15 mouse cellular contexts compared by ENCODE assay signal in the genomic region with DNA sequence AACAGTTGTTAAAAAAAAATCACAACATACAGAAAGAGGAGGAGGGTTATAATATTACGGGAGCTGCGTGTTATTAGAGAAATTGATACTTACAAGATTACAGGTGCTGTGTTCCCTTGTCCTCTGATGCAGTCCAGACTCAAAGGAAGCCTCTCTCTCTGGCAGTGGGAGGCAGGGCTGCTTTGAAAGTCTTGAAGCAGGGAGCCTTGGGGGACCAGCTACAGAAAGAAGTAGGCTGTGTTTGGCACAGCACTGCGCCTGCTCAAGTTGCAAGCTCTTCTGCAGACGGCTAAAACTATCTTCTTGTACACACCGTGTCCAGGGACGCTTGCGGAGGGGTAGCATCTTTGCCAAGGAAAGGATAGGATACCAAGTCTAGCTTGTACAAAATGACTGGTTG. TPM values are rescaled to one million over a fixed set of nuclear protein-coding genes. Genes with fewer than 3 reads are reported as not detected.
DNase-seq lines count a peak whose midpoint lies in the region; ATAC-seq and TF ChIP-seq lines count a peak whose summit lies in the region.
"Had no signal": no experiment of that assay in that cellular context is flagged by ENCODE, and none has a peak within 500 bp of the region (broad histone marks: within the 10 kb centered on the region; RNA-seq: fewer than 3 reads in every experiment).

No protein-coding gene starts in this region.

- no peak for TF ChIP-seq CTCF in forebrain, postnatal 0 days (IDR thresholded peaks at IDR 0.05; ENCODE audit: low read depth)

- DNase-seq in forebrain, postnatal 0 days, result peak; percentile 34
- no peak for DNase-seq in limb, embryonic 10.5 days (ENCODE audit: low spot score)
- peak; percentile 48 to 67 for DNase-seq in frontal cortex, postnatal 36 days (ENCODE audit: low spot score in 2 of 2)
- peak; percentile 46 for DNase-seq in testis, postnatal 10 days (ENCODE audit: low spot score)
- no peak for DNase-seq in adrenal gland, postnatal 25 days
- no peak for DNase-seq in thymus, postnatal 0 days (ENCODE audit: low spot score)
- DNase-seq: adrenal gland, adult 2 months; lung, postnatal 10 days had no signal

- H3K9ac ChIP-seq in forebrain, postnatal 0 days, result no peak overlapping the region
- no peak overlapping the region for H3K9ac ChIP-seq in forebrain, embryonic 16.5 days (replicated peaks; ENCODE audit: low read depth, low read length)
- H3K9ac ChIP-seq in limb, embryonic 13.5 days, result no peak overlapping the region

- no peak overlapping the region for H3K4me3 ChIP-seq in forebrain, postnatal 0 days (ENCODE audit: low read depth, low read length)
- no peak overlapping the region for H3K4me3 ChIP-seq in forebrain, embryonic 16.5 days (replicated peaks; ENCODE audit: low read length)
- H3K4me3 ChIP-seq in limb, embryonic 13.5 days, result no peak overlapping the region
- H3K4me3 ChIP-seq in limb, embryonic 10.5 days, result no peak overlapping the region
- H3K4me3 ChIP-seq: hindbrain, embryonic 10.5 days had no signal

- no peaks in the 10 kb centered on the region for H3K27me3 ChIP-seq in forebrain, postnatal 0 days (ENCODE audit: insufficient read depth, low read length)
- no peaks in the 10 kb centered on the region for H3K27me3 ChIP-seq in forebrain, embryonic 16.5 days (replicated peaks; ENCODE audit: control insufficient read depth, insufficient read depth, low read length)
- H3K27me3 ChIP-seq in limb, embryonic 13.5 days, result no peaks in the 10 kb centered on the region
- no peaks in the 10 kb centered on the region for H3K27me3 ChIP-seq in limb, embryonic 10.5 days (ENCODE audit: low read depth, poor library complexity, severe bottlenecking)

- no peaks in the 10 kb centered on the region for H3K9me3 ChIP-seq in forebrain, postnatal 0 days (ENCODE audit: low read length)
- no peaks in the 10 kb centered on the region for H3K9me3 ChIP-seq in forebrain, embryonic 16.5 days (ENCODE audit: control insufficient read depth, low read length)
- no peaks in the 10 kb centered on the region for H3K9me3 ChIP-seq in limb, embryonic 13.5 days
- no peaks in the 10 kb centered on the region for H3K9me3 ChIP-seq in limb, embryonic 10.5 days (replicated peaks)
- H3K9me3 ChIP-seq: hindbrain, embryonic 10.5 days had no signal

- no peak overlapping the region for H3K4me2 ChIP-seq in forebrain, postnatal 0 days (ENCODE audit: low read depth)
- no peak overlapping the region for H3K4me2 ChIP-seq in forebrain, embryonic 16.5 days (ENCODE audit: low read length)
- peak overlapping the region; percentile 5; the same call in 1 of the 2 replicates for H3K4me2 ChIP-seq in limb, embryonic 13.5 days (replicated peaks)
- H3K4me2 ChIP-seq: heart, embryonic 11.5 days had no signal

- H3K27ac ChIP-seq in forebrain, postnatal 0 days (ENCODE audit: low read depth, low read length), result no peak overlapping the region
- H3K27ac ChIP-seq in forebrain, embryonic 16.5 days (ENCODE audit: low read length), result no peak overlapping the region
- H3K27ac ChIP-seq in limb, embryonic 13.5 days, result no peak overlapping the region; the same call in 1 of the 2 replicates
- no peak overlapping the region for H3K27ac ChIP-seq in limb, embryonic 10.5 days
- H3K27ac ChIP-seq: hindbrain, embryonic 10.5 days had no signal

- 57% methylated on average over 7 of the region's 7 CpGs for WGBS in forebrain, postnatal 0 days
- 55% methylated on average over 7 of the region's 7 CpGs for WGBS in forebrain, embryonic 16.5 days
- 48% methylated on average over 7 of the region's 7 CpGs for WGBS in limb, embryonic 13.5 days
- 84% methylated on average over 7 of the region's 7 CpGs for WGBS in limb, embryonic 10.5 days

- no peak for ATAC-seq in forebrain, postnatal 0 days
- ATAC-seq in forebrain, embryonic 16.5 days, result no peak
- ATAC-seq in limb, embryonic 13.5 days (ENCODE audit: low FRiP score, low read depth), result no peak
- ATAC-seq: intestine, postnatal 0 days had no signal

- H3K4me1 ChIP-seq in forebrain, postnatal 0 days (ENCODE audit: insufficient read depth), result no peaks in the 10 kb centered on the region
- peaks cover 13% of the 10 kb centered on the region for H3K4me1 ChIP-seq in forebrain, embryonic 16.5 days (replicated peaks; ENCODE audit: control insufficient read depth, insufficient read depth, low read length)
- H3K4me1 ChIP-seq in limb, embryonic 13.5 days, result peaks cover 21% of the 10 kb centered on the region
- H3K4me1 ChIP-seq in limb, embryonic 10.5 days, result peaks cover 22% of the 10 kb centered on the region

- H3K36me3 ChIP-seq in forebrain, postnatal 0 days (ENCODE audit: insufficient read depth), result no peaks in the 10 kb centered on the region
- no peaks in the 10 kb centered on the region for H3K36me3 ChIP-seq in forebrain, embryonic 16.5 days (ENCODE audit: control insufficient read depth, insufficient read depth)
- H3K36me3 ChIP-seq in limb, embryonic 13.5 days, result no peaks in the 10 kb centered on the region
- no peaks in the 10 kb centered on the region for H3K36me3 ChIP-seq in limb, embryonic 10.5 days
- H3K36me3 ChIP-seq: hindbrain, embryonic 10.5 days had no signal

RNA-seq across cellular contexts. Expression of a gene that starts 51.1 kb away (rescaled TPM):
- 18.6 and 23.3 TPM in 2 replicates for total RNA-seq in forebrain, postnatal 0 days (2014; rRNA removed)
- polyA plus RNA-seq in forebrain, postnatal 0 days (2015; fragmentation: Nextera tagmentation; extraction: Ambion mirVana), result 18.0 and 22.2 TPM in 2 replicates
- polyA plus RNA-seq in forebrain, embryonic 16.5 days (2015; fragmentation: Nextera tagmentation; extraction: Ambion mirVana), result 8.7 and 12.4 TPM in 2 replicates
- 9.8 and 9.9 TPM in 2 replicates for polyA plus RNA-seq in limb, embryonic 13.5 days (2015; fragmentation: Nextera tagmentation; extraction: Ambion mirVana)
- polyA plus RNA-seq in limb, embryonic 10.5 days (2016; fragmentation: Nextera tagmentation; extraction: Ambion mirVana), result 3.8 and 3.9 TPM in 2 replicates
- total RNA-seq in adrenal gland, postnatal 25 days (2021), result 1.2 and 1.9 TPM in 2 replicates
- polyA plus RNA-seq in thymus, postnatal 0 days (2015; fragmentation: Nextera tagmentation; extraction: Ambion mirVana), result 12.8 and 14.3 TPM in 2 replicates
- total RNA-seq: gastrocnemius, adult 18-20 months; liver, adult 2 months had no signal
- polyA plus RNA-seq: liver, adult 2 months had no signal

Comparison
In these comparisons a context has a peak if more than half of its experiments do, and no peak if none do; other contexts are left out.
1. DNase-seq: peak in forebrain, postnatal 0 days (single experiment), frontal cortex, postnatal 36 days (2 of 2) and testis, postnatal 10 days (single experiment); none in limb, embryonic 10.5 days (single experiment), adrenal gland, postnatal 25 days (single experiment) and thymus, postnatal 0 days (single experiment).